Mouse (Mus musculus): ENCODE results near the gene Map3k19.

Map3k19 gene

GRCm38 (mm10) chr1:127854486-127855222 is at the start of gene Map3k19:
Map3k19 (minus strand) TSS chr1:127855031.
- DNase-seq (ENCODE audit: low read depth, low spot score) = no peak

GRCm38 (mm10) chr1:127899401-127899800 is 44.6 kb upstream of the Map3k19 start:
- no peak for DNase-seq (ENCODE audit: low read depth, low spot score)

GRCm38 (mm10) chr1:127869276-127869675 is 14.4 kb upstream of the Map3k19 start:
- DNase-seq (ENCODE audit: low read depth, low spot score) = no peak

GRCm38 (mm10) chr1:127868300-127869261 is 13.8 kb upstream of the Map3k19 start, which contains the start of gene Rab3gap1:
Rab3gap1 (plus strand) TSS chr1:127868773.
- DNase-seq (ENCODE audit: low read depth, low spot score) = peak; percentile 78

GRCm38 (mm10) chr1:127863806-127864205 is 9.0 kb upstream of the Map3k19 start:
- DNase-seq (ENCODE audit: low read depth, low spot score) = no peak

GRCm38 (mm10) chr1:127861900-127862299 is 7.1 kb upstream of the Map3k19 start:
- DNase-seq (ENCODE audit: low read depth, low spot score) = no peak

GRCm38 (mm10) chr1:127860492-127860891 is 5.7 kb upstream of the Map3k19 start:
- no peak for DNase-seq (ENCODE audit: low read depth, low spot score)

GRCm38 (mm10) chr1:127859799-127860400 is 5.1 kb upstream of the Map3k19 start:
- no peak for DNase-seq (ENCODE audit: low read depth, low spot score)

GRCm38 (mm10) chr1:127858945-127859648 is 4.3 kb upstream of the Map3k19 start:
- no peak for DNase-seq (ENCODE audit: low read depth, low spot score)

- DNase-seq (ENCODE audit: low read depth, low spot score) = peak; percentile 21
These were observed 4.7 kb downstream of the Map3k19 start for GRCm38 (mm10) chr1:127850075-127850610.

- DNase-seq (ENCODE audit: low read depth, low spot score) = no peak
These were observed 9.4 kb downstream of the Map3k19 start for GRCm38 (mm10) chr1:127845472-127845871.

- DNase-seq (ENCODE audit: low read depth, low spot score) = no peak
These were observed 16.2 kb downstream of the Map3k19 start for GRCm38 (mm10) chr1:127838602-127839001.

- no peak for DNase-seq (ENCODE audit: low read depth, low spot score)
These were observed 18.2 kb downstream of the Map3k19 start for GRCm38 (mm10) chr1:127836619-127837018.

- DNase-seq (ENCODE audit: low read depth, low spot score) = no peak
These were observed 20.6 kb downstream of the Map3k19 start for GRCm38 (mm10) chr1:127834202-127834601.

GRCm38 (mm10) chr1:127833714-127834113 is 21.1 kb downstream of the Map3k19 start:
- no peak for DNase-seq (ENCODE audit: low read depth, low spot score)

GRCm38 (mm10) chr1:127830215-127830921 is 24.5 kb downstream of the Map3k19 start:
- DNase-seq (ENCODE audit: low read depth, low spot score) = no peak

- DNase-seq (ENCODE audit: low read depth, low spot score) = peak; percentile 21
These were observed 27.5 kb downstream of the Map3k19 start for GRCm38 (mm10) chr1:127827325-127827724.

- DNase-seq (ENCODE audit: low read depth, low spot score) = no peak
These were observed 38.5 kb downstream of the Map3k19 start for GRCm38 (mm10) chr1:127816381-127816780.

GRCm38 (mm10) chr1:127812929-127813328 is 41.9 kb downstream of the Map3k19 start:
- no peak for DNase-seq (ENCODE audit: low read depth, low spot score)

GRCm38 (mm10) chr1:127808671-127809070 is 46.2 kb downstream of the Map3k19 start:
- no peak for DNase-seq (ENCODE audit: low read depth, low spot score)
